Mouse (Mus musculus) embryonic facial prominence, embryonic 12.5 days (tissue): Measurements from ENCODE around the gene Ceacam16. TPM values are rescaled to one million over a fixed set of nuclear protein-coding genes. Genes with fewer than 3 reads are reported as not detected.

Experiments
- ATAC-seq: fragments of 200-750 bp; cut with Nextera tagmentation; 2 replicates; pipeline ENCODE4 v1.8.0; 2017; ENCODE audit not compliant: insufficient number of reproducible peaks, insufficient read depth, low FRiP score, low TSS enrichment
- H3K27ac ChIP-seq: fragments of 300-500 bp; sonication (generic); 2 replicates; pipeline ENCODE4 v1.5.1; 2016; ENCODE audit warnings: mild to moderate bottlenecking
- H3K27me3 ChIP-seq: fragments of 300-500 bp; sonication (generic); 2 replicates; pipeline ENCODE4 v1.6.1; 2016; ENCODE audit warnings: mild to moderate bottlenecking, moderate library complexity
- H3K36me3 ChIP-seq: fragments of 300-500 bp; sonication (generic); 2 replicates; pipeline ENCODE4 v1.6.1; 2016; ENCODE audit warnings: mild to moderate bottlenecking
- H3K4me1 ChIP-seq: fragments of 300-500 bp; sonication (generic); 2 replicates; pipeline ENCODE4 v1.6.1; 2016
- H3K4me2 ChIP-seq: fragments of 300-500 bp; sonication (generic); replicated peaks from 2 replicates; pipeline ENCODE4 v1.6.1; 2016; ENCODE audit warnings: mild to moderate bottlenecking, moderate library complexity
- H3K4me3 ChIP-seq: fragments of 300-500 bp; sonication (generic); 2 replicates; pipeline ENCODE4 v1.5.1; 2016; ENCODE audit warnings: mild to moderate bottlenecking
- H3K9ac ChIP-seq: fragments of 300-500 bp; sonication (generic); 2 replicates; pipeline ENCODE4 v1.6.1; 2016; ENCODE audit warnings: mild to moderate bottlenecking, moderate library complexity
- H3K9me3 ChIP-seq: fragments of 300-500 bp; sonication (generic); 2 replicates; pipeline ENCODE4 v1.6.1; 2016; ENCODE audit warnings: mild to moderate bottlenecking, moderate library complexity
- WGBS: fragments of 180-500 bp; shearing (Covaris S2); methylation state at CpG from one replicate; pipeline ENCODE4 v1.1.7; 2016; 5-methylcytosine and 5-hydroxymethylcytosine counted together
- polyA plus RNA-seq: library from polyadenylated mRNA; unstranded; fragments of >200 nt; fragmentation: Nextera tagmentation; extraction: Ambion mirVana; gene quantifications from 2 replicates; pipeline ENCODE4 v1.2.1, GENCODE M21; 2016

The Ceacam16 gene
- not detected in 2 replicates for polyA plus RNA-seq

GRCm38 (mm10) chr7:19861199-19861598 lies at the start of gene Ceacam16:
TSS of gene Ceacam16 (minus strand) at chr7:19861299.
- Histone ChIP-seq H3K9ac (no peak within 1 kb of the TSS), H3K9me3 (no peaks in the 10 kb centered on the region), H3K27me3 (no peaks in the 10 kb centered on the region), H3K4me2 (no peak within 1 kb of the TSS), H3K4me3 (no peak within 1 kb of the TSS), H3K4me1 (no peaks in the 10 kb centered on the region), H3K36me3 (no peaks in the 10 kb centered on the region), H3K27ac (no peak within 1 kb of the TSS)
- 78% methylated on average over 9 of the region's 9 CpGs for WGBS
- ATAC-seq: no peak

- WGBS: 50% methylated on average over 21 of the region's 21 CpGs
- no peak overlapping the region for H3K4me3 ChIP-seq
- peak; percentile 58 for ATAC-seq
- H3K27ac ChIP-seq: no peak overlapping the region
- H3K27me3 ChIP-seq: no peaks in the 10 kb centered on the region
- no peak overlapping the region for H3K9ac ChIP-seq
- H3K9me3 ChIP-seq: no peaks in the 10 kb centered on the region; the same call in 1 of the 2 replicates
- H3K4me2 ChIP-seq: no peak overlapping the region
- H3K4me1 ChIP-seq: no peaks in the 10 kb centered on the region
- H3K36me3 ChIP-seq: peaks cover 40% of the 10 kb centered on the region
These were observed 49.6 kb upstream of the Ceacam16 start for GRCm38 (mm10) chr7:19910421-19911291.

- Histone ChIP-seq H3K36me3 (no peaks in the 10 kb centered on the region), H3K4me2 (no peak overlapping the region), H3K27ac (no peak overlapping the region), H3K4me1 (no peaks in the 10 kb centered on the region), H3K27me3 (no peaks in the 10 kb centered on the region), H3K9ac (no peak overlapping the region), H3K9me3 (peaks cover 4% of the 10 kb centered on the region; the same call in 1 of the 2 replicates), H3K4me3 (no peak overlapping the region)
- 48% methylated on average over 8 of the region's 8 CpGs for WGBS
- no peak for ATAC-seq
These were observed 28.8 kb upstream of the Ceacam16 start for GRCm38 (mm10) chr7:19889881-19890280.

GRCm38 (mm10) chr7:19887849-19888248 lies 26.8 kb upstream of the Ceacam16 start, which contains the start of gene Ceacam19:
TSS of gene Ceacam19 (minus strand) at chr7:19887965.
- Histone ChIP-seq H3K4me3 (no peak within 1 kb of the TSS), H3K9me3 (peaks cover 4% of the 10 kb centered on the region; the same call in 1 of the 2 replicates), H3K27me3 (no peaks in the 10 kb centered on the region), H3K27ac (no peak within 1 kb of the TSS), H3K9ac (no peak within 1 kb of the TSS), H3K36me3 (no peaks in the 10 kb centered on the region), H3K4me2 (no peak within 1 kb of the TSS), H3K4me1 (no peaks in the 10 kb centered on the region)
- WGBS: 79% methylated on average over 7 of the region's 7 CpGs
- ATAC-seq: no peak

GRCm38 (mm10) chr7:19880754-19881153 lies 19.7 kb upstream of the Ceacam16 start:
- peaks cover 4% of the 10 kb centered on the region; the same call in 1 of the 2 replicates for H3K9me3 ChIP-seq
- no peak overlapping the region for H3K4me3 ChIP-seq
- no peaks in the 10 kb centered on the region for H3K27me3 ChIP-seq
- no peaks in the 10 kb centered on the region for H3K4me1 ChIP-seq
- no peak overlapping the region for H3K4me2 ChIP-seq
- 79% methylated on average over 8 of the region's 8 CpGs for WGBS
- H3K36me3 ChIP-seq: no peaks in the 10 kb centered on the region
- no peak overlapping the region for H3K9ac ChIP-seq
- no peak overlapping the region for H3K27ac ChIP-seq
- ATAC-seq: no peak

GRCm38 (mm10) chr7:19876781-19877425 lies 15.8 kb upstream of the Ceacam16 start:
- no peak overlapping the region for H3K27ac ChIP-seq
- no peaks in the 10 kb centered on the region for H3K27me3 ChIP-seq
- H3K4me3 ChIP-seq: no peak overlapping the region
- no peaks in the 10 kb centered on the region for H3K9me3 ChIP-seq
- no peak for ATAC-seq
- no peaks in the 10 kb centered on the region for H3K36me3 ChIP-seq
- 53% methylated on average over 14 of the region's 14 CpGs for WGBS
- H3K4me1 ChIP-seq: no peaks in the 10 kb centered on the region
- no peak overlapping the region for H3K9ac ChIP-seq
- no peak overlapping the region for H3K4me2 ChIP-seq

- no peak overlapping the region for H3K9ac ChIP-seq
- no peaks in the 10 kb centered on the region for H3K4me1 ChIP-seq
- no peak overlapping the region for H3K4me3 ChIP-seq
- no peaks in the 10 kb centered on the region for H3K9me3 ChIP-seq
- no peaks in the 10 kb centered on the region for H3K27me3 ChIP-seq
- H3K36me3 ChIP-seq: no peaks in the 10 kb centered on the region
- H3K4me2 ChIP-seq: no peak overlapping the region
- WGBS: 47% methylated on average over 13 of the region's 13 CpGs
- no peak overlapping the region for H3K27ac ChIP-seq
- no peak for ATAC-seq
These were observed 15.0 kb upstream of the Ceacam16 start for GRCm38 (mm10) chr7:19875948-19876682.

- Histone ChIP-seq H3K9ac (no peak overlapping the region), H3K27ac (no peak overlapping the region), H3K9me3 (no peaks in the 10 kb centered on the region), H3K4me3 (no peak overlapping the region), H3K4me1 (no peaks in the 10 kb centered on the region), H3K4me2 (no peak overlapping the region), H3K27me3 (no peaks in the 10 kb centered on the region), H3K36me3 (no peaks in the 10 kb centered on the region)
- 42% methylated on average over 5 of the region's 5 CpGs for WGBS
- no peak for ATAC-seq
These were observed 11.0 kb upstream of the Ceacam16 start for GRCm38 (mm10) chr7:19871943-19872601.

GRCm38 (mm10) chr7:19871137-19871621 lies 10.1 kb upstream of the Ceacam16 start:
- Histone ChIP-seq H3K9me3 (no peaks in the 10 kb centered on the region), H3K36me3 (no peaks in the 10 kb centered on the region), H3K9ac (no peak overlapping the region), H3K27ac (no peak overlapping the region), H3K4me3 (no peak overlapping the region), H3K27me3 (no peaks in the 10 kb centered on the region), H3K4me1 (no peaks in the 10 kb centered on the region), H3K4me2 (no peak overlapping the region)
- no peak for ATAC-seq
- 55% methylated on average over 10 of the region's 10 CpGs for WGBS

GRCm38 (mm10) chr7:19867751-19868399 lies 6.8 kb upstream of the Ceacam16 start:
- no peak for ATAC-seq
- H3K9me3 ChIP-seq: no peaks in the 10 kb centered on the region

GRCm38 (mm10) chr7:19866490-19866889 lies 5.4 kb upstream of the Ceacam16 start:
- no peaks in the 10 kb centered on the region for H3K9me3 ChIP-seq
- WGBS: 89% methylated on average over 6 of the region's 6 CpGs
- no peaks in the 10 kb centered on the region for H3K27me3 ChIP-seq
- no peak overlapping the region for H3K4me3 ChIP-seq
- no peak for ATAC-seq
- no peaks in the 10 kb centered on the region for H3K4me1 ChIP-seq
- no peak overlapping the region for H3K27ac ChIP-seq
- no peaks in the 10 kb centered on the region for H3K36me3 ChIP-seq
- no peak overlapping the region for H3K4me2 ChIP-seq
- H3K9ac ChIP-seq: no peak overlapping the region

More at GRCm38 (mm10) chr7:19867751-19868399, 6.8 kb upstream of the Ceacam16 start:
- H3K9ac ChIP-seq: no peak overlapping the region
- H3K27ac ChIP-seq: no peak overlapping the region
- WGBS: 89% methylated on average over 16 of the region's 16 CpGs
- H3K4me2 ChIP-seq: no peak overlapping the region
- H3K4me1 ChIP-seq: no peaks in the 10 kb centered on the region
- H3K27me3 ChIP-seq: no peaks in the 10 kb centered on the region
- no peaks in the 10 kb centered on the region for H3K36me3 ChIP-seq
- H3K4me3 ChIP-seq: no peak overlapping the region
